Mouse (Mus musculus): ENCODE data around the gene Gse1. TPM values are rescaled to one million over a fixed set of nuclear protein-coding genes. Genes with fewer than 3 reads are reported as not detected.

Gse1 gene
- polyA plus RNA-seq, 1 experiment = 52.4 TPM

DNA sequence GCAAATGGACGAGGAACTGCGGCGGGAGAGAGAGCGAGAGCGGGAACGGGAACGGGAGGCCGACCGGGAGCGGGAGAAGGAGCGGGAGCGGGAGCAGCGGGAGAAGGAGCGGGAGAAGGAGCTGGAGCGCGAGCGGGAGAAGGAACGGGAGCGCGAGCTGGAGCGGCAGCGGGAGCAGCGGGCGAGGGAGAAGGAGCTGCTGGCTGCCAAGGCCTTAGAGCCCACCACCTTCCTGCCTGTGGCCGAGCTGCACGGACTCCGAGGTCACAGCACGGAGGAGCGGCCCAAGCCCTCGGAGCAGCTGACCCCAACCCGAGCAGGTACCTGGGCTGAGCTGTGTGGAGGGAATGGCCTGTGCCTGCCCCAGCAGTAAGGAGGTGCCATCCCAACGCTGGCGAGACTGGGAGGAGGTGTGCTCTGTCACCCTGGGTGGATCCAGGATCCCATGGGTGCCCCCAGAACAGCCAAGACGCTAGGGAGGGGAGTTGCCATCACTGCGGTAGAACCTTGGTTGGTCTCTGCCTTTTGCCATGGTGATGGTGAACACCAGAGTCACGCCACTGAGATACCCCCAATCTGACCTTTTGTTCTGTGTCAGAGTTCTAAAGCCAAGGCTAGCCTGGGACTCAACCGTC is 340.0 kb downstream of the Gse1 start:
- Histone ChIP-seq H3K4me1 (ENCODE audit: control insufficient read depth, insufficient read depth, low read length) (peaks cover 57% of the 10 kb centered on the region), H3K27me3 (ENCODE audit: control insufficient read depth, insufficient read depth, low read length) (no peaks in the 10 kb centered on the region), H3K27ac (ENCODE audit: insufficient read depth, low read length) (no peak overlapping the region), H3K4me3 (replicated peaks; ENCODE audit: insufficient read depth, low read depth, low read length) (no peak overlapping the region)
- no peak for DNase-seq
- WGBS = 94% methylated on average over 37 of the region's 37 CpGs
- TF ChIP-seq CTCF (IDR thresholded peaks at IDR 0.05; ENCODE audit: borderline replicate concordance, insufficient read depth, low read depth, low read length) (no peak), POLR2A (IDR thresholded peaks at IDR 0.05; ENCODE audit: borderline replicate concordance, insufficient read depth, low read length) (no peak)

DNA sequence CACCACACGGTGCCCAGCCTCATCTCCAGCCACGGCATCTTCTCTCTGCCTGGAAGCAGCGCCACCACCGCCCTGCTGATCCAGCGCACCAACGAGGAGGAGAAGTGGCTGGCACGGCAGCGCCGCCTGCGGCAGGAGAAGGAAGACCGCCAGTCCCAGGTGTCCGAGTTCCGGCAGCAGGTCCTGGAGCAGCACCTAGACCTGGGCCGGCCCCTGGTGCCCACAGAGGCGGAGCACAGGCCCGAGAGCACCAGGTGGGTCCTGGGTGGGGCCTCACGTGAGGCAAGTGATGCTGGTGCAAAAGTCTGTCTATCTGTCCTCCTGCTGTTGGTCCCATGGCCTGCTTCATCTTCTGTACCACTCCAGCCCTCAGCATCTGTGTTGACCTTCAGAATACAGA is 340.9 kb downstream of the Gse1 start:
- Histone ChIP-seq H3K4me3 (replicated peaks; ENCODE audit: insufficient read depth, low read depth, low read length) (no peak overlapping the region), H3K4me1 (ENCODE audit: control insufficient read depth, insufficient read depth, low read length) (peaks cover 55% of the 10 kb centered on the region), H3K27ac (ENCODE audit: insufficient read depth, low read length) (no peak overlapping the region), H3K27me3 (ENCODE audit: control insufficient read depth, insufficient read depth, low read length) (no peaks in the 10 kb centered on the region)
- no peak for DNase-seq
- TF ChIP-seq CTCF (IDR thresholded peaks at IDR 0.05; ENCODE audit: borderline replicate concordance, insufficient read depth, low read depth, low read length) = no peak
- TF ChIP-seq POLR2A (IDR thresholded peaks at IDR 0.05; ENCODE audit: borderline replicate concordance, insufficient read depth, low read length) = no peak
- 82% methylated on average over 17 of the region's 17 CpGs for WGBS

GRCm38 (mm10) chr8:120569939-120570715 is 341.9 kb downstream of the Gse1 start:
- WGBS = 45% methylated on average over 13 of the region's 13 CpGs
- H3K4me1 ChIP-seq (ENCODE audit: control insufficient read depth, insufficient read depth, low read length) = peaks cover 51% of the 10 kb centered on the region
- no peaks in the 10 kb centered on the region for H3K27me3 ChIP-seq (ENCODE audit: control insufficient read depth, insufficient read depth, low read length)
- no peak overlapping the region for H3K4me3 ChIP-seq (replicated peaks; ENCODE audit: insufficient read depth, low read depth, low read length)
- TF ChIP-seq POLR2A (IDR thresholded peaks at IDR 0.05; ENCODE audit: borderline replicate concordance, insufficient read depth, low read length) (no peak), CTCF (IDR thresholded peaks at IDR 0.05; ENCODE audit: borderline replicate concordance, insufficient read depth, low read depth, low read length) (peak; percentile 83)
- H3K27ac ChIP-seq (ENCODE audit: insufficient read depth, low read length) = no peak overlapping the region
- peak; percentile 71 to 82 for DNase-seq

DNA sequence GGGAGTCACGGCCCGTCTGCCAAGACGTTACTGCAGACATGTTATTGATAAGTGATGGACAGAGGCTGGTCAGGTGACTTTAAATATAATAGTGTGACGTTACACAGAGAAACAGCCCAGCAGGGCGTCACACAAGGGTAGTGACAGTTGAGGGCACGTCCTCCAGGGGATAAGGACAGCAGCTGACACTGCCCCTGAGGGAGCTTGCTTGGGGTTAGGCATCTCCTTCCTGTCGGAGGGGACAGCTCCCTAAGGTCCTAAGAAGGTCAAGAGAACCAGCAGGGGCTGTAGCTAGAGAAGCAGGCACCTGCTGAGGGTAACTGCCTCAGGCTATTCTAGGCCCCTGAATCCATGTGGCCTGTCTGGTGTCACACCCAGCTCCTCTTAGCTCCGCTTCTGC is 343.3 kb downstream of the Gse1 start:
- peak in 1 of 2 experiments; percentile 19 for DNase-seq
- peaks cover 43% of the 10 kb centered on the region for H3K4me1 ChIP-seq (ENCODE audit: control insufficient read depth, insufficient read depth, low read length)
- WGBS = 82% methylated on average over 8 of the region's 8 CpGs
- TF ChIP-seq POLR2A (IDR thresholded peaks at IDR 0.05; ENCODE audit: borderline replicate concordance, insufficient read depth, low read length) (no peak), CTCF (IDR thresholded peaks at IDR 0.05; ENCODE audit: borderline replicate concordance, insufficient read depth, low read depth, low read length) (no peak)
- H3K27me3 ChIP-seq (ENCODE audit: control insufficient read depth, insufficient read depth, low read length) = no peaks in the 10 kb centered on the region
- H3K27ac ChIP-seq (ENCODE audit: insufficient read depth, low read length) = no peak overlapping the region
- H3K4me3 ChIP-seq (replicated peaks; ENCODE audit: insufficient read depth, low read depth, low read length) = no peak overlapping the region

DNA sequence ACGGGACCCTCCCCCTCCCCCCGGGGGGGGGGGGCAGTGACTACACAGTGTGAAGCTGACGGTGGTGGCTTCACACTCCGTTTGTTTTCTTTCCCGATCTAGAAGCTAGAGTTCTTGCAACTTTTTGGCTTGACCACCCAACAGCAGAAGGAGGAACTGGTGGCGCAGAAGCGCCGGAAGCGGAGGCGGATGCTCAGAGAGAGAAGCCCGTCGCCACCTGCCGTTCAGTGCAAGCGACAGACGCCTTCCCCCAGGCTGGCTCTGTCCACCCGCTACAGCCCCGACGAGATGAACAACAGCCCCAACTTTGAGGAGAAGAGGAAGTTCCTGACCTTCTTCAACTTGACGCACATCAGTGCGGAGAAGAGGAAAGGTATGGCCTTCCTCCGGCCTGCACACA is 344.3 kb downstream of the Gse1 start:
- Histone ChIP-seq H3K4me3 (replicated peaks; ENCODE audit: insufficient read depth, low read depth, low read length) (no peak overlapping the region), H3K27me3 (ENCODE audit: control insufficient read depth, insufficient read depth, low read length) (no peaks in the 10 kb centered on the region), H3K4me1 (ENCODE audit: control insufficient read depth, insufficient read depth, low read length) (peaks cover 40% of the 10 kb centered on the region), H3K27ac (ENCODE audit: insufficient read depth, low read length) (no peak overlapping the region)
- TF ChIP-seq POLR2A (IDR thresholded peaks at IDR 0.05; ENCODE audit: borderline replicate concordance, insufficient read depth, low read length) (no peak), CTCF (IDR thresholded peaks at IDR 0.05; ENCODE audit: borderline replicate concordance, insufficient read depth, low read depth, low read length) (0 out of 2 replicates have a peak, but pooled peaks have one; percentile 22)
- DNase-seq = peak; percentile 59 to 68
- WGBS = 39% methylated on average over 21 of the region's 21 CpGs

DNA sequence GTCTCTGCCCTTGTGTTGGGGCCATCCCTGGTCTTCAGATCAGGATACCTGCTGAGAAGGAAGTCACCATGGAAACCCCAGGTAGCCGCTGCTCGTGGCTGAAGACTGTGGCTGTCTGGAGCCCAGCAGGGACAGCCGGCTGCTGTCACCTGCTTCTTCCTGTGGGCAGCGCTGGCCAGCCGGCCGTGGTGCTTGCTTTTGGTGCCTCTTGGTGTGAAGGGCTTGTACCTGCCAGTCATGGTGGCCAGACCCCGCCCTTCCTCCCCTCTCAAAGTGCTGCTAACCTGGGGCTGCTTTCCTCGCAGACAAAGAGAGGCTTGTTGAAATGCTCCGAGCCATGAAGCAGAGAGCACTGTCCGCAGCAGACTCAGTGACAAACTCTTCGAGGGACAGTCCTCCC is 345.6 kb downstream of the Gse1 start:
- TF ChIP-seq CTCF (IDR thresholded peaks at IDR 0.05; ENCODE audit: borderline replicate concordance, insufficient read depth, low read depth, low read length) (no peak), POLR2A (IDR thresholded peaks at IDR 0.05; ENCODE audit: borderline replicate concordance, insufficient read depth, low read length) (no peak)
- WGBS = 47% methylated on average over 11 of the region's 11 CpGs
- Histone ChIP-seq H3K4me1 (ENCODE audit: control insufficient read depth, insufficient read depth, low read length) (peaks cover 43% of the 10 kb centered on the region), H3K27ac (ENCODE audit: insufficient read depth, low read length) (no peak overlapping the region), H3K27me3 (ENCODE audit: control insufficient read depth, insufficient read depth, low read length) (no peaks in the 10 kb centered on the region), H3K4me3 (replicated peaks; ENCODE audit: insufficient read depth, low read depth, low read length) (no peak overlapping the region)
- peak in 1 of 2 experiments; percentile 42 for DNase-seq

DNA sequence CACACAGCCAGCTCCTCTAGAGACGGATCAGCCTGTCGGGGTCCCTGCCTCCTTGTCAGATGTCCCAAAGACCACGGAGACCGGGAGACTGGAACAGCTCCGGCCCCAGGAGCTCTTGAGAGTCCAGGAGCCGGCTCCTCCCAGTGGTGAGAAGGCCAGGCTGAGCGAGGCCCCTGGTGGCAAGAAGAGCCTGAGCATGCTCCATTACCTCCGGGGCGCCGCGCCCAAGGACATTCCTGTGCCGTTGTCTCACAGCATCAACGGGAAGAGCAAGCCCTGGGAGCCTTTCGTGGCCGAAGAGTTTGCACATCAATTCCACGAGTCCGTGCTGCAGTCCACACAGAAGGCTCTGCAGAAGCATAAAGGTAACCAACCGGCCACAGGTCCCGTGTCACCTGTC is 346.7 kb downstream of the Gse1 start:
- Histone ChIP-seq H3K27ac (ENCODE audit: insufficient read depth, low read length) (no peak overlapping the region), H3K4me1 (ENCODE audit: control insufficient read depth, insufficient read depth, low read length) (peaks cover 42% of the 10 kb centered on the region), H3K27me3 (ENCODE audit: control insufficient read depth, insufficient read depth, low read length) (no peaks in the 10 kb centered on the region), H3K4me3 (replicated peaks; ENCODE audit: insufficient read depth, low read depth, low read length) (no peak overlapping the region)
- WGBS = 59% methylated on average over 19 of the region's 19 CpGs
- TF ChIP-seq CTCF (IDR thresholded peaks at IDR 0.05; ENCODE audit: borderline replicate concordance, insufficient read depth, low read depth, low read length) (no peak), POLR2A (IDR thresholded peaks at IDR 0.05; ENCODE audit: borderline replicate concordance, insufficient read depth, low read length) (no peak)
- peak in 1 of 2 experiments; percentile 27 for DNase-seq

DNA sequence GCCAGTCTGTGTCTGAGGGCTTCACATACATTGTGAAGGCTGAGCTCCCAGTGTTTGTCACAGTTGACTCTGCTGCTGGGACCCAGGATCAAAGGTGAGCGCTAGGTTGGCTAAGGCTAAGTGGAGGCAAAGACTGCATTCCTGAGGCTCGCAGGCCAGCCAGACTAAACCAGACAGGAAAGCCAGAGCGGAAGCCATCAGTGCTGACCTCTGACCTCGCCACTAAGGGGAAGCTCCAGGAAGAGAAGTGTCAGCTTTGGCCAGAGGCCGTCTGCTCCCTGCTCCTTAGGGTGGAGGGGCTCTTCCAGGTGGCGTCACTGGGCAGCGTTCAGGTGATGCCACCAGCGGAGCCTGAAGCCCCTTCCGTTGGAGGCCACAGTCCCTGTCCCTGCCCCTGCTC is 347.5 kb downstream of the Gse1 start:
- no peak for DNase-seq
- no peak for TF ChIP-seq CTCF (IDR thresholded peaks at IDR 0.05; ENCODE audit: borderline replicate concordance, insufficient read depth, low read depth, low read length)
- no peak for TF ChIP-seq POLR2A (IDR thresholded peaks at IDR 0.05; ENCODE audit: borderline replicate concordance, insufficient read depth, low read length)
- Histone ChIP-seq H3K27me3 (ENCODE audit: control insufficient read depth, insufficient read depth, low read length) (no peaks in the 10 kb centered on the region), H3K27ac (ENCODE audit: insufficient read depth, low read length) (no peak overlapping the region), H3K4me3 (replicated peaks; ENCODE audit: insufficient read depth, low read depth, low read length) (no peak overlapping the region), H3K4me1 (ENCODE audit: control insufficient read depth, insufficient read depth, low read length) (peaks cover 36% of the 10 kb centered on the region)
- 84% methylated on average over 9 of the region's 9 CpGs for WGBS

Data from cerebellum, adult 2 months (tissue).